11 mouse cellular contexts compared by ENCODE assay signal in genomic region chr7:79362830-79363229, GRCm38 (mm10). TPM values are rescaled to one million over a fixed set of nuclear protein-coding genes. Genes with fewer than 3 reads are reported as not detected.
DNase-seq lines count a peak whose midpoint lies in the region; ATAC-seq and TF ChIP-seq lines count a peak whose summit lies in the region.
"Had no signal": no experiment of that assay in that cellular context is flagged by ENCODE, and none has a peak within 500 bp of the region (broad histone marks: within the 10 kb centered on the region; RNA-seq: fewer than 3 reads in every experiment).

No protein-coding gene starts in this region.

- H3K36me3 ChIP-seq in hindbrain, embryonic 12.5 days, result peaks cover 37% of the 10 kb centered on the region
- H3K36me3 ChIP-seq in hindbrain, embryonic 11.5 days (ENCODE audit: control insufficient read depth, insufficient read depth, low read length), result no peaks in the 10 kb centered on the region
- H3K36me3 ChIP-seq in thymus, adult 2 months (ENCODE audit: control insufficient read depth, insufficient read depth, low read length), result peaks cover 3% of the 10 kb centered on the region; the same call in 1 of the 2 replicates
- peaks cover 57% of the 10 kb centered on the region for H3K36me3 ChIP-seq in forebrain, postnatal 0 days (ENCODE audit: insufficient read depth)
- peaks cover 22% of the 10 kb centered on the region for H3K36me3 ChIP-seq in neural tube, embryonic 15.5 days

- H3K9me3 ChIP-seq in hindbrain, embryonic 12.5 days (replicated peaks), result no peaks in the 10 kb centered on the region
- no peaks in the 10 kb centered on the region for H3K9me3 ChIP-seq in hindbrain, embryonic 11.5 days (ENCODE audit: control insufficient read depth, low read length)
- H3K9me3 ChIP-seq in forebrain, postnatal 0 days (ENCODE audit: low read length), result no peaks in the 10 kb centered on the region
- H3K9me3 ChIP-seq in neural tube, embryonic 15.5 days (replicated peaks), result no peaks in the 10 kb centered on the region

- no peak for DNase-seq in hindbrain, embryonic 11.5 days (ENCODE audit: low spot score)
- DNase-seq in thymus, adult 2 months, result no peak
- no peak for DNase-seq in thymus, postnatal 25 days
- DNase-seq in forebrain, postnatal 0 days, result no peak
- no peak for DNase-seq in frontal cortex, postnatal 14 days (ENCODE audit: low spot score in 2 of 2)
- no peak for DNase-seq in kidney, postnatal 36 days

- H3K4me3 ChIP-seq in hindbrain, embryonic 12.5 days, result no peak overlapping the region
- H3K4me3 ChIP-seq in hindbrain, embryonic 11.5 days (ENCODE audit: low read depth, low read length), result no peak overlapping the region
- H3K4me3 ChIP-seq in thymus, adult 2 months (ENCODE audit: control insufficient read depth, insufficient read depth, low read length), result no peak overlapping the region
- H3K4me3 ChIP-seq in forebrain, postnatal 0 days (ENCODE audit: low read depth, low read length), result no peak overlapping the region
- no peak overlapping the region for H3K4me3 ChIP-seq in neural tube, embryonic 15.5 days (replicated peaks)

- H3K27ac ChIP-seq in hindbrain, embryonic 12.5 days, result peak overlapping the region; percentile 68; the same call in 1 of the 2 replicates
- no peak overlapping the region for H3K27ac ChIP-seq in hindbrain, embryonic 11.5 days (ENCODE audit: low read depth, low read length)
- peak overlapping the region; percentile 98 for H3K27ac ChIP-seq in thymus, adult 2 months (ENCODE audit: control insufficient read depth, insufficient read depth, low read length)
- peak overlapping the region; percentile 75 for H3K27ac ChIP-seq in forebrain, postnatal 0 days (ENCODE audit: low read depth, low read length)
- H3K27ac ChIP-seq in neural tube, embryonic 15.5 days (replicated peaks), result peak overlapping the region; percentile 72

- no peak overlapping the region for H3K9ac ChIP-seq in hindbrain, embryonic 12.5 days
- no peak overlapping the region for H3K9ac ChIP-seq in hindbrain, embryonic 11.5 days (ENCODE audit: low read depth, low read length)
- no peak overlapping the region for H3K9ac ChIP-seq in forebrain, postnatal 0 days
- H3K9ac ChIP-seq in neural tube, embryonic 15.5 days (replicated peaks), result no peak overlapping the region

- H3K4me1 ChIP-seq in hindbrain, embryonic 12.5 days, result peaks cover 33% of the 10 kb centered on the region
- H3K4me1 ChIP-seq in hindbrain, embryonic 11.5 days (replicated peaks; ENCODE audit: control insufficient read depth, insufficient read depth, low read length), result no peaks in the 10 kb centered on the region
- H3K4me1 ChIP-seq in thymus, adult 2 months (replicated peaks; ENCODE audit: control insufficient read depth, insufficient read depth, low read length), result peaks cover 47% of the 10 kb centered on the region
- no peaks in the 10 kb centered on the region for H3K4me1 ChIP-seq in forebrain, postnatal 0 days (ENCODE audit: insufficient read depth)
- peaks cover 40% of the 10 kb centered on the region for H3K4me1 ChIP-seq in neural tube, embryonic 15.5 days

- no peak for TF ChIP-seq POLR2A in thymus, adult 2 months (IDR thresholded peaks at IDR 0.05; ENCODE audit: control insufficient read depth, extremely low read depth, insufficient read depth, low read length, poor library complexity)

- TF ChIP-seq CTCF in thymus, adult 2 months (IDR thresholded peaks at IDR 0.05; ENCODE audit: borderline replicate concordance, control insufficient read depth, extremely low read depth, insufficient read depth, low read length, poor library complexity), result no peak
- no peak for TF ChIP-seq CTCF in forebrain, postnatal 0 days (IDR thresholded peaks at IDR 0.05; ENCODE audit: low read depth)

- no peak for ATAC-seq in hindbrain, embryonic 12.5 days (ENCODE audit: low FRiP score)
- no peak for ATAC-seq in hindbrain, embryonic 11.5 days (ENCODE audit: low FRiP score)
- ATAC-seq in forebrain, postnatal 0 days, result no peak
- no peak for ATAC-seq in neural tube, embryonic 15.5 days (ENCODE audit: low FRiP score)

- 90% methylated on average over 7 of the region's 7 CpGs for WGBS in hindbrain, embryonic 12.5 days
- WGBS in hindbrain, embryonic 11.5 days, result 88% methylated on average over 7 of the region's 7 CpGs
- 70% methylated on average over 7 of the region's 7 CpGs for WGBS in thymus, adult 2 months
- WGBS in forebrain, postnatal 0 days, result 70% methylated on average over 7 of the region's 7 CpGs
- WGBS in neural tube, embryonic 15.5 days, result 81% methylated on average over 7 of the region's 7 CpGs

- H3K27me3 ChIP-seq in hindbrain, embryonic 12.5 days, result no peaks in the 10 kb centered on the region
- no peaks in the 10 kb centered on the region for H3K27me3 ChIP-seq in hindbrain, embryonic 11.5 days (ENCODE audit: control insufficient read depth, insufficient read depth, low read length)
- H3K27me3 ChIP-seq in thymus, adult 2 months (ENCODE audit: control insufficient read depth, insufficient read depth, low read length), result no peaks in the 10 kb centered on the region
- H3K27me3 ChIP-seq in forebrain, postnatal 0 days (ENCODE audit: insufficient read depth, low read length), result no peaks in the 10 kb centered on the region
- H3K27me3 ChIP-seq in neural tube, embryonic 15.5 days (replicated peaks), result no peaks in the 10 kb centered on the region
- H3K27me3 ChIP-seq: CH12.LX had no signal

- H3K4me2 ChIP-seq in hindbrain, embryonic 12.5 days (replicated peaks), result no peak overlapping the region
- H3K4me2 ChIP-seq in hindbrain, embryonic 11.5 days (replicated peaks; ENCODE audit: low read depth, low read length), result no peak overlapping the region
- no peak overlapping the region for H3K4me2 ChIP-seq in forebrain, postnatal 0 days (ENCODE audit: low read depth)
- H3K4me2 ChIP-seq in neural tube, embryonic 15.5 days, result no peak overlapping the region

RNA-seq across cellular contexts. Expression of gene Rlbp1, which starts 24.0 kb away (rescaled TPM):
- 4.0 and 4.9 TPM in 2 replicates for polyA plus RNA-seq in hindbrain, embryonic 12.5 days (2016; fragmentation: Nextera tagmentation; extraction: Ambion mirVana)
- polyA plus RNA-seq in hindbrain, embryonic 11.5 days (2014; fragmentation: Nextera tagmentation; extraction: Ambion mirVana), result 0.40 and 0.93 TPM in 2 replicates
- 0.11 and 0.78 TPM in 2 replicates for polyA plus RNA-seq in thymus, adult 2 months (2012; rRNA removed)
- 46.2 and 54.9 TPM in 2 replicates for total RNA-seq in forebrain, postnatal 0 days (2014; rRNA removed)
- 41.0 and 52.3 TPM in 2 replicates for polyA plus RNA-seq in forebrain, postnatal 0 days (2015; fragmentation: Nextera tagmentation; extraction: Ambion mirVana)
- polyA plus RNA-seq in neural tube, embryonic 15.5 days (2015; fragmentation: Nextera tagmentation; extraction: Ambion mirVana), result 17.0 and 20.6 TPM in 2 replicates
- total RNA-seq: common myeloid progenitor, adult 5-6 weeks; heart, postnatal 14 days had no signal

RNA-seq across cellular contexts. Expression of gene Fanci, which starts 28.9 kb away (rescaled TPM):
- polyA plus RNA-seq in hindbrain, embryonic 12.5 days (2016; fragmentation: Nextera tagmentation; extraction: Ambion mirVana), result 10.0 and 11.2 TPM in 2 replicates
- 11.7 and 16.5 TPM in 2 replicates for polyA plus RNA-seq in hindbrain, embryonic 11.5 days (2014; fragmentation: Nextera tagmentation; extraction: Ambion mirVana)
- 7.8 and 10.1 TPM in 2 replicates for polyA plus RNA-seq in thymus, adult 2 months (2012; rRNA removed)
- total RNA-seq in forebrain, postnatal 0 days (2014; rRNA removed), result 1.9 and 2.1 TPM in 2 replicates
- 1.2 and 1.4 TPM in 2 replicates for polyA plus RNA-seq in forebrain, postnatal 0 days (2015; fragmentation: Nextera tagmentation; extraction: Ambion mirVana)
- polyA plus RNA-seq in neural tube, embryonic 15.5 days (2015; fragmentation: Nextera tagmentation; extraction: Ambion mirVana), result 1.6 and 3.9 TPM in 2 replicates
